Mouse (Mus musculus): Measurements from ENCODE around the gene Zfp775. TPM values are rescaled to one million over a fixed set of nuclear protein-coding genes. Genes with fewer than 3 reads are reported as not detected.

Gene Zfp775
- polyA plus RNA-seq (2012; rRNA removed), result 2.3 and 3.2 TPM in 2 replicates

DNA sequence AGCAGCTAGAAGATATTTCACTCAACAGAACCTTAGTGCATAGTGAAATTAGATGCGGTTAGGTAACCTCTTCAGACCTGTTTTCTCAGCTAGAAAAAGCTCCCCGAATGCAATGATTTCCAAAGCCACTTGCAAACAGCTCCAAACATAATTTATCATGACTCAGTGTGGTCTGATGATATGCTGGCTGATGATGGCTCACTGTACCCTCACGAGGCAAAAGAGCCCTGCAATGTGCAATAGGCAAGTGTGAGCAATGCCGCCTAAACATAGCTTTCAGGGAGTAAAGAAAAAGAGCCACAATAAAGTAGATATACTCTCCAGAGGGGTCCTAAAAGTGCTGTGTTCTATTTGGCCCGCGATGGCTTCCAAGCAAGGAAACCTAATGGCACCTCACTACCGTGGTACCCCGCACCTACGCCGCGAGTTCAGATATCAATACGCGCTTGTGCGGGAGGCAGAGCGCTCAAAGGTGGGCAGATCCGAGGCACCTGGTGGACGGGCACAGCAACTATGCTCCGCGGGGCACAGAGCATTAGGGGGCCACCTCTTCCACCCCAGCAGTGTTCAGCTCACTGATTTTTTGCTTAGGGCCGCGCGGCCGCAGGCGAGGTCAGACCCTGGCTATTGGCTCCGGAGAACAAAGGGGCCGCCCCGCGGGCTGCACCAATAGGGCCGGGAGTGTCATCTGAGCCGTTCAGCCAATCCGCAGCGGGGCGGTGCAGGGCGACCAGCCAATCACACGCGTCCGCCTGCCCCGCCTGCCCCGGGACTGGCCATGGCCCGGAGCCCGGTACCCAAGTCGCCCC is at the start of gene Zfp775:
Gene Zfp775 (plus strand): TSS at position 793 of the 809 bp plus-strand sequence.

DNA sequence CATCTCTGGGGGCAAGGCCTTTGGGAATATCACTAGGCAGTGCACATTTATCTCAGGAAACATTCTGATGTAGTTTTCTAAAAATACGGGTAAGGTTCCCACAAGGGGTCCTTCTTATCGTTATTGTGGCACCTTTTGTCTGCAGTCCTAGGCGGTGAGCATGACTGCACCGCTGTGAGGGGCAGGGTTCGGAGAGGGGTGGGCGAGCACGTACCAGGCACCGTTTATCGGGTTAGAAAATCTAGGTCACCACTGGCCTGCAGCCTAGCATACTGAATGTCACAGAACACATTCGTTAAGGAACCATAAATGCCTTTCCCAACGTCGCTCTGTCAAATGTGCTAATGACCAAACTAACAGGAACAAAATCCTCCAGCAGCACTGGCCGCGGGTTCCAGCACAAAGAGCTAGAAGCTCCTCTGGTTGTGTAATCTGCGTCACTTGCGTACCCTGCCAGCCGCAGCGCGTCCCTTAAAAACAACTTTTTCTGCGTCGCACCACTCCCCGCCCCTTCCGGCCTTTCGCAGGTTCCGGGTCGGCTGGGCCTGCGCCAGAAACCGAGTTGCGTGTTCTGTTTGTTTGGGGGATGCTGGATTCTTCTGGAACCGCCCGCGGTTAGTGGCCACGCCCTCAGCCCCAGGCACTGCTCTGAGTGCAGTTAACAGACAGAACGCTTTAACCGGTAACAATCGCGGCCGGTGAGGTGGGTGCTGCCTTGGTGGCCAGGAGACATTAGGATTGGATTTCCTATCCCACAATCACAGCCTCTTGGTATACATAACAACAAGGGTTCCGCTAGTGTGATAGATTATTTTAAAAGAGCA is 47.4 kb upstream of the Zfp775 start, which contains the start of gene Lrrc61:
Gene Lrrc61 (plus strand): TSS at position 517 of the 824 bp plus-strand sequence.

DNA sequence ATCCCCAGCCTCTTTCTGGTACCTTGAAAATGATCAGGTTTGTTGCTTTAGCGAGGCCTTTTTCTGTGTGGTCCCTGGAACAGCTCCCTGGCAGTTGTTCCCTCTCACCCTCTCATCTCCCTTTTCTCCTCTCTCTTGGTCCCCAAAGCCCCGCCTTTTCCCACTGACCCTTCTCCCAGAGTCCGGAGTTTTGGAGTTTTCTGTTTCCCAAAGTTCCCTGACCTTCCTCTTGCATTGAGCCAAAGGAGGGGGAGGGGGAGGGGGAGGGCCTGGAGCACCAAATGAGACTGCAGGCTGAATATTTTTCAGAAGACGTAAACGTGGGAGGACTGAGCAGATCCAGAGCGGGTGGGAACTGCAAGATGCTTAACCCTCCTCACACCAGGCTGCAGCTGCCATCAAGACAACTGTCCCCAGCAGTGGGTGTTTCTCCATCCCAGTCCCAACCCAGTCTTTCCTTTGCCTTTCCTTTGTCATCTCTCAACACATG is 29.2 kb upstream of the Zfp775 start, which contains the start of gene Rarres2:
Gene Rarres2 (minus strand): TSS at position 218 of the 490 bp plus-strand sequence.

DNA sequence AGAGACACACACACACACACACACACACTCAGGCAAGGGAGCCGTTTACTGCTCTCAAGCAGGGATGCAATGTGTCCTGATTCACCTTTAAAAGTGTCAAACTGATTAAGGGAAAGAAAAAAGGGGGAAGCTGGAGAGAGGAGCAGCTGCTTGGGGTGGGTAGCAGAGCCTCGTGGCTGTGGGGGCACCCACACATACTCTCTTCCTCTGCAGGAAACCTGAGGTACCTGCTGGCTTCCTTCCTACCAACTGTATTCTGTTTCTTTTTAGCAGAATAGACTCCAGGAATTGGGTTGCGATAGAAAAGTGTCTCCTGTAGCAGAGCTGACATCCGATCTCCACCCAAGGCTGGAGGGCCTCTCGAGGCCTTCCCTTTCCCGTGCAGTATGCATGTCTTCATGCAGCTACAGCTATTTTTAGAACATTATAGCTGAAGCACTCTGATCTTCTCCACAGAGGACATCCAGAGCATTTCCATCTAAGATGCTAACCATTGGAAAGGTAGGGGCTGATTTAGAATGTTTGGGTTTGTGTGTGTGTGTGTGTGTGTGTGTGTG is 12.6 kb upstream of the Zfp775 start, which contains the start of gene Gm45021:
Gene Gm45021 (plus strand): TSS at position 417 of the 557 bp plus-strand sequence.

DNA sequence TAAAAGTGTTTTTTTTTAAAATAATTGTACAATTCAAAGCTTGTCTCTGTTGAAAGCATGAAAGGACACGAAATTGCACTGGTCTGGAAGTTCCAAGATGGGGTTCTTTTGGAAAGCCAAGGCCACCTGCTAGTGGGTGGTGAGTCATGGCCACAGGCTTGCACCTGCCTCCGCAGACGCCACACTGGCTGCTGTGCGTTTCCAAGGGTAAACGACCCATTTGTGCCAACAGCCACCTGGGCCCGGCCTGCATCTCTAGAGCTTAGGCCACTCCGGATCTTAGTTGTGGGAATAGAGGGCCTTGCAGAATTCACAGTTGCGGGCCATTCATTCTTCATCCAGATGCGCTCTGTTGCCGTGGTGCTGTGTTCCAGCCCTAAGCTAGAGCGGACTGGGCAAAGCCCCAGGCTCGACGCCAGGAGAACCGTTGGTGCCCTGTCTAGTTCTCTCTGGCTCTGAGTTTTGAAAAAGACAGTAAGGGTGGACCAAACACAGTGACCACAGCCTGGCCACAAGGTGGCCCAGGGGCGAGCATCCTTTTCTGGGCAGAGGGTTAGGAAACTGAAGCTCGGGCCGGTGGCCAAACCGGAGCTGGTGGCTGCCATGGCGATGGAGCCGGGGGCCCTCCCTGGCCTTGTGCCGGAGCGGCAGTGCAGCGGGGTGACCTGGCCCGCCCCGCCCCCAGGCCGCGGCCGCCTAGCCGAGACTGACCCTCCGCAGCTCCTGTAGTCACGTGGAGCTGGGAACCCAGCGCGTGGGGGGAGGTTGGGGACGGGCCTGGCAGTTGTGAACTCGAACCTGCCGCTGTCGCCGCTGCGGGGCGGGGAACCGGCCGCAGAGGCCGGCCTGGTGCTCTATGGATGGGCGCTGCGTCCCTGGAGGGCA is 8.5 kb upstream of the Zfp775 start, which contains the start of the genes Repin1 and Gm44965:
Gene Repin1 (plus strand): TSS at position 726 of the 885 bp plus-strand sequence.
Gene Gm44965 (plus strand): TSS at position 784 of the 885 bp plus-strand sequence.

DNA sequence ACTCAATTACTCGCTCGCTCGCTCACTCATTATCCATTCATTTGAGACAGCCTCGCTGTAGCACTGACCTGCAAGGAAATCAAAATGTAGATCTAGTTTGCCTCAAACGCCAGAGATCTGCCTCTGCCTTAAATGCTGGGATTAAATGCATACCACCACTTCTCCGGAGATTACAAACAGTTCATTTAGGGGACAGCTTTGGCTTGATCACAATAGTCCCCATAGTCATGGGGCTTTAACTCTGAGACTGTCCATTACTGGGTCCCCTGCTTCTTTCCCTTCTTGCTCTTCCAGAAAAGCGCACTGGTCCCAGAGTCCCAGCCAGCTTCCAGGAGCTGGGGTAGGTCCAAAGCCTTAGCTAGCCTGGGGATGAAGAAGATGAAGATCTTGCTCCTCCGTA is 24.6 kb downstream of the Zfp775 start, which contains the start of gene AI854703:
Gene AI854703 (plus strand): TSS at position 301 of the 400 bp plus-strand sequence.

DNA sequence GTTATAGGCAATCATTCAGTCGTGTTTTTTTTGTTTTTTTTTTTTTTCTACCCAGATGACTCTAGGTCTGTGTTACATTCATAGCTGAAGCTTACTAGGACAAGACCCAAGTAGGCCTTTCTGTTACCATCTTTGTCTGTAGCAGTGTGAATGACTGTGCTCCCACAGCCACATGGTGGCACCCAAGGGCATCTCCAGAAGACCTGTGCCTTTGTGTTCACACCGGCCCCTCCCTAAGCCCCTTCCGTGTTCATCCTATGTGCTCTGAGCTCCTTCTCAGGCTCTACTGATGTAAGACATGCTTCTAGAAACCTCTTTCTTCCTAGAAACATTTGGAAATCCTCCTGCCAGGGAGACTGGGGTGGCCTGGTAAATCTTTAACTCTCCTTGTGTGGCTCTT is 45.1 kb downstream of the Zfp775 start, which contains the start of gene Gimap8:
Gene Gimap8 (plus strand): TSS at position 240 of the 400 bp plus-strand sequence.

Other genes with a start within 250 kb of the Zfp775 start
- gene Krba1, start 206.5 kb upstream of the Zfp775 start, polyA plus RNA-seq (2012; rRNA removed), result 5.9 and 7.2 TPM in 2 replicates
- 19.5 and 20.3 TPM in 2 replicates for gene Zfp467, start 156.2 kb upstream of the Zfp775 start, polyA plus RNA-seq (2012; rRNA removed)
- gene Sspo, start 153.8 kb upstream of the Zfp775 start, polyA plus RNA-seq (2012; rRNA removed), result 0.24 and 0.50 TPM in 2 replicates
- 13.9 and 14.1 TPM in 2 replicates for gene Atp6v0e2, start 64.4 kb upstream of the Zfp775 start, polyA plus RNA-seq (2012; rRNA removed)
- gene Lrrc61, start 47.3 kb upstream of the Zfp775 start, polyA plus RNA-seq (2012; rRNA removed), result 6.2 and 7.2 TPM in 2 replicates
- 46.6 and 47.3 TPM in 2 replicates for gene Rarres2, start 29.3 kb upstream of the Zfp775 start, polyA plus RNA-seq (2012; rRNA removed)
- not detected in 2 replicates for gene Gm45021, start 12.5 kb upstream of the Zfp775 start, polyA plus RNA-seq (2012; rRNA removed)
- gene Repin1, start 8.2 kb upstream of the Zfp775 start, polyA plus RNA-seq (2012; rRNA removed), result 13.2 and 15.6 TPM in 2 replicates
- not detected in 2 replicates for gene Gm44965, start 8.1 kb upstream of the Zfp775 start, polyA plus RNA-seq (2012; rRNA removed)
- 0.71 and 0.78 TPM in 2 replicates for gene AI854703, start 24.7 kb downstream of the Zfp775 start, polyA plus RNA-seq (2012; rRNA removed)
- 0.26 and 0.52 TPM in 2 replicates for gene Gimap8, start 45.2 kb downstream of the Zfp775 start, polyA plus RNA-seq (2012; rRNA removed)
- 0.23 TPM in 1 of 2 replicates, not detected in the other for gene Gimap9, start 74.1 kb downstream of the Zfp775 start, polyA plus RNA-seq (2012; rRNA removed)
- gene Gimap4, start 82.5 kb downstream of the Zfp775 start, polyA plus RNA-seq (2012; rRNA removed), result 0.98 and 1.2 TPM in 2 replicates
- 0.57 and 1.1 TPM in 2 replicates for gene Gimap6, start 106.2 kb downstream of the Zfp775 start, polyA plus RNA-seq (2012; rRNA removed)
- not detected in 2 replicates for gene Gm28053, start 116.5 kb downstream of the Zfp775 start, polyA plus RNA-seq (2012; rRNA removed)
- 0.05 TPM in 1 of 2 replicates, not detected in the other for gene Gimap7, start 116.6 kb downstream of the Zfp775 start, polyA plus RNA-seq (2012; rRNA removed)
- gene Gimap1, start 137.0 kb downstream of the Zfp775 start, polyA plus RNA-seq (2012; rRNA removed), result 1.3 and 3.6 TPM in 2 replicates
- 0.89 and 1.6 TPM in 2 replicates for gene Gimap5, start 144.1 kb downstream of the Zfp775 start, polyA plus RNA-seq (2012; rRNA removed)
- gene Gimap3, start 168.8 kb downstream of the Zfp775 start, polyA plus RNA-seq (2012; rRNA removed), result 0.25 and 0.55 TPM in 2 replicates
- gene Tmem176a, start 238.9 kb downstream of the Zfp775 start, polyA plus RNA-seq (2012; rRNA removed), result 59.3 and 80.5 TPM in 2 replicates
- 108 and 110 TPM in 2 replicates for gene Tmem176b, start 239.4 kb downstream of the Zfp775 start, polyA plus RNA-seq (2012; rRNA removed)

All from stomach, adult 2 months (tissue).